Comparison of ENCODE assay signal across 11 mouse cellular contexts in the genomic region with DNA sequence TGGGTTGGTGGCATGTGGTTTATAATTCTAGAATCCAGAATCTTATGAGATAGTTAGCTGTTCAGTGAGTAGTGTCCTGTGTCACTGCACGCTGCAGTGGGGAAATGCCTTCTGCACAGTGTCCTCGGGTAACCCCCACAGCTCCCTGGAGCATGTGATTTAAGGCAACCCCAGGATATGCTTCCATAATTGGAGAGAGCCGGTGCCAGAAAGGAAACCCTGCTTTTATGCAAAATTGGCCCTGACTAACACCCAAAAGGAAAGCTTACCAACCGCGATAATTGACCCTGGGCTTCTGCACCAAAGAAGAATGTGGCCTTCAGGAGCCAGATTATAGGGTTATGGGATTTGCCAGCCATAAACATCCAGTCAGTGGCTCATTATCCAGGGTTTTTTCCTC.
DNase-seq lines count a peak whose midpoint lies in the region; ATAC-seq lines count a peak whose summit lies in the region.
"Had no signal": no experiment of that assay in that cellular context is flagged by ENCODE, and none has a peak within 500 bp of the region (broad histone marks: within the 10 kb centered on the region; RNA-seq: fewer than 3 reads in every experiment).

No protein-coding gene starts in this region.

- H3K4me1 ChIP-seq in limb, embryonic 11.5 days (ENCODE audit: control insufficient read depth, insufficient read depth, low read length) = no peaks in the 10 kb centered on the region
- H3K4me1 ChIP-seq: heart, embryonic 15.5 days had no signal

- intact Hi-C loops in left cerebral cortex, postnatal 36 days (cut with DNase I) = no loop called here

- peak; percentile 7 to 8 for DNase-seq in adrenal gland, postnatal 36 days
- no peak for DNase-seq in adrenal gland, adult 8-10 months
- peak; percentile 6 to 16 for DNase-seq in left cerebral cortex, adult 9 months (ENCODE audit: low spot score in 2 of 2)
- no peak for DNase-seq in left cerebral cortex, postnatal 36 days (ENCODE audit: low spot score in 2 of 2)
- DNase-seq in forelimb bud, embryonic 11.5 days (ENCODE audit: low read depth, low spot score) = peak; percentile 26
- peak; percentile 27 for DNase-seq in limb, embryonic 11.5 days (ENCODE audit: low spot score)
- DNase-seq in thymus, postnatal 0 days (ENCODE audit: low spot score) = no peak
- no peak for DNase-seq in layer of hippocampus, adult 9-10 months (ENCODE audit: low spot score)
- DNase-seq: cerebellum, adult 9-11 months had no signal

- no peak for ATAC-seq in limb, embryonic 11.5 days (ENCODE audit: insufficient number of reproducible peaks, low FRiP score, low TSS enrichment, low read depth)

- no peak overlapping the region for H3K4me3 ChIP-seq in limb, embryonic 11.5 days (ENCODE audit: low read depth, low read length)
- H3K4me3 ChIP-seq: heart, embryonic 15.5 days; left cerebral cortex, adult 2 months had no signal

- no peaks in the 10 kb centered on the region for H3K9me3 ChIP-seq in limb, embryonic 11.5 days (ENCODE audit: control insufficient read depth, low read length)
- H3K9me3 ChIP-seq: heart, embryonic 15.5 days had no signal

- WGBS in limb, embryonic 11.5 days = 40% methylated on average over 5 of the region's 5 CpGs

- H3K9ac ChIP-seq in limb, embryonic 11.5 days (ENCODE audit: low read length) = no peak overlapping the region
- H3K9ac ChIP-seq: heart, embryonic 15.5 days had no signal

- H3K4me2 ChIP-seq in limb, embryonic 11.5 days (ENCODE audit: low read depth, severe bottlenecking) = no peak overlapping the region
- H3K4me2 ChIP-seq: heart, embryonic 15.5 days had no signal

- H3K36me3 ChIP-seq in limb, embryonic 11.5 days (ENCODE audit: control insufficient read depth, insufficient read depth, low read length) = no peaks in the 10 kb centered on the region
- H3K36me3 ChIP-seq: heart, embryonic 15.5 days had no signal

- H3K27ac ChIP-seq in limb, embryonic 11.5 days (replicated peaks; ENCODE audit: low read depth, low read length) = no peak overlapping the region
- H3K27ac ChIP-seq: heart, embryonic 15.5 days; left cerebral cortex, adult 2 months had no signal

- no peaks in the 10 kb centered on the region for H3K27me3 ChIP-seq in limb, embryonic 11.5 days (ENCODE audit: control insufficient read depth, insufficient read depth, low read length)
- H3K27me3 ChIP-seq: heart, embryonic 15.5 days had no signal

Comparison
In these comparisons a context has a peak if more than half of its experiments do, and no peak if none do; other contexts are left out.
1. DNase-seq: peak in adrenal gland, postnatal 36 days (2 of 2), left cerebral cortex, adult 9 months (2 of 2), forelimb bud, embryonic 11.5 days (single experiment) and limb, embryonic 11.5 days (single experiment); none in adrenal gland, adult 8-10 months (single experiment), left cerebral cortex, postnatal 36 days (0 of 2), thymus, postnatal 0 days (single experiment) and layer of hippocampus, adult 9-10 months (single experiment).